Mouse (Mus musculus): Measurements from ENCODE around the gene Flvcr2.

DNA sequence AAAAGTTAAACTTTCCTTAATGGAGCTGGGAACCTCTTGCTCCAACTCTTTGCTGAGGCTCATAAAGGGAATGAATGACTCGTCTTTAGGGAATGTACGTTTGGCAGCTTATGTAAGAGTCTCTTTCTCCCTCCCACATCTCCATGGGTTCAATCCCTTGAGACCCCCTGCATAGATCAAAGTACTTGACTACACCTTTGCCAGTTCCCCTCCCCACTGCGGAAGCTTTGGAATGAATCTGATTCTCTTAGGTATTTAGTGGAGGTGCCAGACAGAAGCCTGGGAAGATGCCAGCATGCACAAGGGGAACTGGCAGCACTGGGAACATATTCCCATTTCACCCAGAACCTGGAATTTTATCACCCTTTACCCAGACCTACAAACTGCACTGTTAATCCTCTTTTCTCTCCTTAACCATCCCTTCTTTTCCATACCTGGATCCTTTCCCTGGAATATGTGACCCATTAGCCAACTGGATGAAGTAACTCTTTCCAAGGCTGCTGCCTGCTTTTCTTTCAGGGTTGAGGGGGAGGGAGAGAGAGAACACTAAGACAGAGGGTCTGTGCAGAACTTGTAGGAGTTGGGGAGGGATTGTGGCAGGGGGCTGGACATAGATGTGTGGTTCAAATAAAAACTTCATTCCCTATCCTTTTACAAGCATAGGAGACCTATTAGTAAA lies 113.3 kb downstream of the Flvcr2 start:
- TF ChIP-seq MYOD1 (IDR thresholded peaks at IDR 0.05; ENCODE audit: control insufficient read depth in 1 of 3, insufficient read length in 2 of 3, low read depth in 2 of 3): no peak
- TF ChIP-seq POLR2A (IDR thresholded peaks at IDR 0.05; ENCODE audit: insufficient read length, low read depth): no peak
- no peak for TF ChIP-seq MYOG (IDR thresholded peaks at IDR 0.05; ENCODE audit: control insufficient read depth in 1 of 3, insufficient read depth in 1 of 3, insufficient read length in 2 of 3, low read depth in 2 of 3)
- TF ChIP-seq TCF12 (IDR thresholded peaks at IDR 0.05; ENCODE audit: insufficient read depth, poor library complexity, severe bottlenecking): no peak
- TF ChIP-seq E2F4 (IDR thresholded peaks at IDR 0.05; ENCODE audit: insufficient read depth): no peak
- TF ChIP-seq MAX (IDR thresholded peaks at IDR 0.05; ENCODE audit: low read depth): no peak
- no peak for TF ChIP-seq SRF (IDR thresholded peaks at IDR 0.05; ENCODE audit: control insufficient read depth, insufficient read length, low read depth)
- TF ChIP-seq REST (IDR thresholded peaks at IDR 0.05; ENCODE audit: insufficient read depth, insufficient read length): no peak
- TF ChIP-seq USF1 (IDR thresholded peaks at IDR 0.05; ENCODE audit: low read depth): no peak
- no peak for TF ChIP-seq TCF3 (IDR thresholded peaks at IDR 0.05; ENCODE audit: insufficient read length, low read depth)
